Mouse (Mus musculus): ENCODE measurements at regions not wholly inside any gene's neighbourhood (a gene's known extent, or its start where the extent isn't known, plus 50 kb on each side); places are given as distances from the start of the nearest gene placed in this dataset.
A peak's percentile ranks its signal among the peaks of the same experiment; 100 is the strongest.
"Not testable (repeated sequence)": the region's sequence is repeated elsewhere in the genome, so short reads cannot be mapped to it uniquely, and the experiment has no call there.

DNA sequence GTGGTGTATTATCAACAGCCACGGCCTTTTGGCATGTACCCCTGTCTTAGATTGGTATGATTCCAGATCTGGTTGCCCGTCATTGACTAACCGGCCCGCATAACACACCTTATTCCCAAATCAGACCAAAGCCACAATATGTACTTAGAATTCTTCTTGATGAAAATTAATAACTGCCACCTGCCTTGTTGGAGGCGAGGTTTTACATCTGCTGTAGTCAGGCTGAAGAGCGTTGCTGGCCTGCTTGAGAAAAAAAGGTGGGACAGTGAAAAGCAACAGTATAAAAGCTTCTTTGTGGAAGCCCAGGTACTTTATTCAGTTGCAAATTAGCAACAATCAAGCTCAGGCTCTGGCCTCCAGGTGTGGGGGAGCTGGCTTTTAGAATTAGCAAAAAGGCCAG lies 223.6 kb upstream of the Car8 start:
- DNase-seq = not testable (repeated sequence)

- DNase-seq = no peak
Observed at GRCm38 (mm10) chr4:8454346-8454745, 215.5 kb upstream of the Car8 start.

- peak in 1 of 2 experiments; percentile 43 for DNase-seq
Observed at GRCm38 (mm10) chr4:8432393-8432792, 193.6 kb upstream of the Car8 start.

DNA sequence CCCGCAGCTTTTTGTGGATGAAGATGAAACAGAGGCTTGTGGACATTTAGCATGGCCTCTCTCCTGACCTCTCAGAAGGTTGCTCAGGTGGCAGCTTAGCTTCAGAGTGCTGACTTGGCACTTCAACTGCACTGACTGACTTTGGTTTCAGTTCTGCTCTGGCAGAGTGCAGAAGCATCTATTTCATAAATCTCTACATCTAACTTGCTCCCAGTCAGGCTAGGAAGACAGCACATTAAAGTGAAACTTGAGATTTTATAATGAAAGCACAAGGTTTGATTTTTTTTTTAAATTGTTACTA lies 192.1 kb upstream of the Car8 start:
- DNase-seq = no peak

DNA sequence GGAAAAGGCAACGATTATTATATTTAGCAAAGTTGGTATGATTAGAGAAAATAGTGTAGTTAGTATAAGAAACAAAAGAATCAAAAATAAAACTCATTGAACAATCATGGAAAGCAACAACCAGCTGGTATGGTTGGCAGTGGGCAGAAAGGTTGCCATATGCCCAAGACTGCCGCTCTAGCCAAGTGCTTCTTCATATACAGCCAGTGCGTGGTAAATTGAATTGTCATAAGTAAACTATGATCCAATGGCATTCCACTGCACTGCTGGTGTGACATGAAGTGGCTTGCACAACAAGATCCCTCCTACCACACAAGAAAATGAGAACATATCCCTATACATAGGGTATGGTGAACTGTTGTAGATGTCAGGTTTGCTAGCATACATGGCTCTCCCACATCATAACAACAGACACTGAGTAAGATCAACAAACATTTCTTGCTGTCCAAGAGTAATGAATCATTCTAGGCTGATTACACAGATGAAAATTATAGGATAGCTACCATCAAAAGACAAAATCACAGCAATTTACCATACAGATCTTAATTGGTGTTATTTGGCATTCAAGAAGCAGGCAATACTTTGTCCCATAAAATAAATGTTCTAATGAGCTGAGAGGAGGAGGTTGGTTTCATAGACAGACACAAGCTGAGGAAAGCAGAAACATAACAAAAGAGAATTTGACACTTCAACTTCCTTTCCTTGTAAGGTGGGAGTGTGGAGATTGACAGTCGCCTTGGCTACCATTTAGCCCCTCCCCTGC lies 191.6 kb upstream of the Car8 start:
- no peak for DNase-seq

DNA sequence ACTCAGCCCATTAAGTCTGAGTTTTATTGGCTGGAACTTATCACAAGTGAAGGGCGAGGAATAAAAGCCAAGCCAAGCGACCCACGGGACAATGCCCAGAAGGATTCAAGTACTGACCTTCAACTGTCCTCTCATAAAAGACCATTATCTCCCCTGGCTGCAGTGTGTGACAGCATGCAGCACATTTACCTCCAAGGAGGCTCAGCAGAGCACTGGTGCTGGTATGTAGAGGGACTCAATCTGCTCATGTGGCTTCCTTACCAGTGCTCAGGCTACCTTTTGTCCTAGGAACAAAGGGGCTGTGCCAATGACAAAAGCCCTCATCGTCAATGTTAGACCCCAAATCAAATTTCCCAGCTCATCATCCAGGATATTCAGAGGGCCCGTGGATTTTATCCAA lies 190.9 kb upstream of the Car8 start:
- no peak for DNase-seq

DNA sequence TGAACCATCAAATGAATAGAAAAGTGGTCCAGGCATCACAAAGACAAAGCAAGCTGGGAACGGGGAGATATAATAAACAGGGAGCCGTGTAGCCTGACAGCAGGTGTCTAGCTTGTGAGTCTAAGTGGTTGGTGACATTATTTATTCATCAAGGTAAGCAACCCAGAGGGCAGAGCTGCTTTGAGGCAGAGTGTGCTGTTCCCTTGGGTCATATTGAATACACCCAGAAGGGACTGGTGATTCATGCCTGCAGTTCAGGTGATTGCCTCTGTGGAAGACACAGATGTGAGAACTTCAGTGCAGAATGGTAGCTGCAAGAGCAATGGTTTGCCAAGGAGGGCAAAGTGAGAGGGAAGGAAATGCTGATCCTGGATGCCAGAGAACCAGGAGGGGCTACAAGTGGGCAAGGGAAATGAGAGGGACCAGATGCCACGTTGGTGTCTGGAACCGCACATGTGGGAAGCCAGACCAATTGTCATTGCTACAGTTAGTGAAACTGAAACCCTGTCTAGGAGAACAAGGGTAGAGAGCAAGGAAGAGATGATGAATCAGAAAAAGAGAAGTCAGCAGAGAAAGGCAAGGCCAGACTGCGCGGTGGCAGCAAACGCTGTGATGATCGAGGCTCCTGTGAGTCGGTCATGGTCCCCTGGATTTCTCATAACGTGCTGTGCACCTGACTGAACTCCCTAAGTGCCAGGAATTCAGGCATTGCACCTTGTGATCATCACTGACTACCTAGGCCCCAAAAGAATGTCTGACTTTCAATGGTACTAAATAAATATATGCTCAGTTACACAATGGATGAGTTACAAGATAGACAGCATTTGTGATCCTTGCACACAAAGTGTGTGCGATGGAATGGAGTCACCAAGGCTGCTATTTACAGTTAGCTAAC lies 190.0 kb upstream of the Car8 start:
- no peak for DNase-seq

DNA sequence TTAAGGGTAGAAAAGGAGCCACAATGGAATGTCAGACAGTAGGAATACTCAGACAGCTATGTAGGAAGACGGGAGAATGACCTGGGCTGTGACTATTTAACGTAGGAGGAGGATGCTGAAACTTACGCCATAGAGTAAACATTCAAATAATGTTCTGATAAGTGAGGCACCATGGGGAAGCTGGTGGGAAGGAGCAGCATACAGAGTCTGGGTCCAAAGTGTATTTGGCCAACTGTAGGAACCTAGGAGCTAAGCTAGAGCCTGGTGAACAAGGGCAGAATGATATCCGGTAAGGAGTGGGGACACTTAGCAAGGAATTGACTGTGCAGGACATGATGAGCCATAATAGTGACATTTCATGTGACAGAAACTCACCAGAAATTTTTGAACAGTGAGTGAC lies 189.0 kb upstream of the Car8 start:
- no peak for DNase-seq

- DNase-seq = no peak
Observed at GRCm38 (mm10) chr4:8423392-8424045, 184.7 kb upstream of the Car8 start.

- DNase-seq = no peak
Observed at GRCm38 (mm10) chr4:8421285-8421684, 182.4 kb upstream of the Car8 start.

- DNase-seq = no peak
Observed at GRCm38 (mm10) chr4:8418374-8419031, 179.7 kb upstream of the Car8 start.

DNA sequence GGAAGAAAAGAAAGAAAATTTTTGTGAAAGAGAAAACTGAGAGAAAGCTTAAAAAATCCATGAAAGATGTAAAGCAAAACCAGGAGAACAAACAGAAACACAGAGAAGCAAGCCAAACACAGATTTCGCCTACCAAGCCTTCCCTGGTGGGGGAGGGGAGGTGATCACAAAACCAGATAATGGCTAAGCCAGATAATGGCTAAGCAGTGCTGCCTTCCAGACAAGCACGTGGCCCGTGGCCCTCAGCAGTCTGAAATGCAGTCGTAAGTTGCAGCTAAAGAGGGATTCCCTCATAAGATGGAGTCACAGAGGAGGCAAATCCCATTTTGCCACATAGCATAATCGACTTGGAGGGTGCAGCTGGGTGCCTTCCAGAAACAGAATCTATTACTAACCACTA lies 179.0 kb upstream of the Car8 start:
- no peak for DNase-seq

GRCm38 (mm10) chr4:8413307-8413706 lies 174.5 kb upstream of the Car8 start:
- DNase-seq = no peak

DNA sequence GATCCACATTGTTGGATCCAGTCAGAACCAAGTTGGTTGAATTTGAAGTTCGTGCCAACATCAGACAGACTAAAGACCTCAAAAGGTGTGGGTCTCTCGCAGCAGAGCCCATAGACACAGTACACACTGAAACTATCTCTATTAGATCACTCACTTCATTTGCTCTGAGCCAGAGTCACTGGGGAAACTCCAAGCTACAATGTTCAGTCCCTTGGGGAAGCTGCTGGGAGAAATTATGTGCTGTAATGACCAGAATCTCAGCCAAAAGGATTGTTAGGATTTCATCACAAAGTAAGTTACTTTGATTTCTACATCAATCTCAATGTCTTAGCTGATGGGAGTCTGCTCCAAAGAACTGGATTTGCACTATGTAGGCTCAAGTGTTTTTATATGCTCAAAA lies 161.2 kb upstream of the Car8 start:
- no peak for DNase-seq

DNA sequence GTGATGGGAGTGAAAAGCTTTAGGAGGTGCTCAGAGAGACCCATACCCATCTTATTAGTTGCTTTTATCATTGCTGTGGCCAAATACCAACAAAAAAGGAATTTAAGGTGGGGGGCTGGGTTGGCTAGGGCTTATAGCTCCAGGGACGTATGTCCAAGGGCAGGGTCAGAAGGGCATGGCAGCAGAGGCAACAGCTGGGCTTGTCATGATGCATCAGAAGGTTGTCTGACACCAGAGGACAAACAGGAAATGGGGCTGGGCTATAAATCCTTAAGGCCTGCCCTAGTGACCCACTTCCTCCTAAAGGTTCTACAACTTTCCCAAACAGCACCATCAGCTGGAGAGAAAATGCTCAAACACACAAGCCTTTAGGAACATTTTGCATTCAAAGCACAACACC lies 160.6 kb upstream of the Car8 start:
- no peak for DNase-seq

DNA sequence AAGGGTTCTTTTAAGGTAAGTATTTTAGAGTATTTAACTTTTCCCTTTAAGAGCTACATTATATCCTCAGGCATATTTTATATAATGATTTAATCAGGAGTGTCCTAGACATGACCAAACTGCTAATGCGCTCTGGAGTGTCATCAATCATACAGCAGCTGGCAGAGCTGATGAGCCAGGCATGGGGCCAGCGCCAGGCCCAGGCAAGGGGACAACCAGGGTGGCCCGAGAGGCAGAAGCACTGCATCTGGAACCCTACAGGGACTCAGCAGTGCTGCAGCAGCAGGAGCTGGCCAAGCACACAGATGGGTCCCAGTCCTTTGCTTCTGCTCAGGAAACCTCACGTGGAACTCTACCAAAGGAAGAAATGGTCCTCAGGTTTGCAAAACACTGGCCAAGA lies 160.1 kb upstream of the Car8 start:
- DNase-seq = no peak

GRCm38 (mm10) chr4:8383162-8383561 lies 144.3 kb upstream of the Car8 start:
- no peak for DNase-seq

GRCm38 (mm10) chr4:8382125-8382417 lies 143.2 kb upstream of the Car8 start:
- no peak for DNase-seq

DNA sequence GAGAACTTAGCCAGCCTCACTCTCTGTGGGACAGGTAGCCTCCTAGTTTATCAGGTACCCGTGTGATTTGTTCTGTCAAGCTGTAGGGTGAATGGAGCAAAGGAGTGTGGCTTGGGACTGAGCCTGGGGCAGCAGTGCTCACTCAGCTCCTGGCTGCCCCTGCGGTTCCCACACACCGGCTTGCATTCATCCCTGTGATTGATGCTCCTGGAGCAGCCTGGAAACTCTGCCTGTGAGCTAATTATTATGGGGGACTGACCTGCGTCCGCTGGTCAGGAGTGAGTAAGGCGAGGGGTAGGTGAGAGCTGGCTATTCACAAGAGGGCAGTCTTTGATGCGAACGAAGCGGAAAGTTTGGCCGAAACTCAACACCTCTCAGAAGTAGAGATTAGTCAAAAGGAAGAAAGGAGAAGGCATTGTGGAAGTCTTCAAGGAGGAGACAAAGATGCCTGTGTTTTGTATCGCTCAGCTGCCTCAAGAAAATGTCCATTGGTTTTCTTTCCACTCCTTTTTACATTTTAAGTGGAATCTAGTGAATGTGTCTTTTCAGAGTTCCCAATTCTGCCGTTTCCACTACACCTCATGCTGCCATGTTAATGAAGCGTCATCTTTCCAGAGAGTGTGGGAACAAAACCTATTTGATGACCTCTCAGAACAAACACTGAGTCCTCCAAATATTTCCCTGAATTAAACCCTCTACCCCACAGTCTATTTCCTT lies 142.7 kb upstream of the Car8 start:
- DNase-seq = no peak

DNA sequence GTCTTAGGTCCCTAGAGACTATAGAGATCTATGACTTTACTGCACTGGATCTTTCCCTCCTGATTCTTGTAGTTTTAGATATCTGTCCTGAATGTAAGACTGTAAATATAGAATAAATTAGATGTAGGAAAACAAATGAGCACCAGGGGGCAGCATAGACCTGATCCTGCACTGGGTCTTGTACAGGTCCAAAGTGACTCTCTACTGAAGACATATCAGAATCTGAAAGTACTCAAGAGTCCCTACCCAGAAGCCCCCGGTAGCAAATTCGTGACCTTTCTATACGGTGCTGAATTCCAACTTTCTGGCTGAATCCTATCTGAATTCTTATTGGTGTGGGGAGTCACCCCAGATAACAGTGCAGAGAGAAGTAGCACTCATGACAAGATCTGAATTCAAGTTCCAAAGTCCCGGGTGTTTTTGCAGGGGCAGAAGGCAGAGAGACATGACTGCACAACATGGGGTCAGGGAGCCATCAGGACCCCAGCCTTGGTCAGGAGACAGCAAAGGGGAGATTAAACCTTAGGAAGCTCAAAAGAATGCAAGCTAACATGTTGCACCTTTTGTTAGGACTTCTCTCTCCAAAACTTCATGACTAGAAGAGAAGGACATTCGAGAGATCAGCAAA lies 142.0 kb upstream of the Car8 start:
- DNase-seq = peak in 1 of 2 experiments; percentile 40

GRCm38 (mm10) chr4:8374737-8375489 lies 136.1 kb upstream of the Car8 start:
- no peak for DNase-seq

GRCm38 (mm10) chr4:8374061-8374460 lies 135.2 kb upstream of the Car8 start:
- DNase-seq = no peak
